Mouse (Mus musculus): ENCODE results near the gene March8. TPM values are rescaled to one million over a fixed set of nuclear protein-coding genes. Genes with fewer than 3 reads are reported as not detected.

The March8 gene
- polyA plus RNA-seq, 1 experiment from 2014 or later, result 42.0 TPM

GRCm38 (mm10) chr6:116378892-116379291, 41.1 kb downstream of the March8 start:
- Histone ChIP-seq H3K4me1 (replicated peaks) (0 out of 2 replicates have a peak, but pooled peaks cover 4% of the 10 kb centered on the region), H3K27ac (no peak overlapping the region), H3K4me3 (no peak overlapping the region), H3K9me3 (no peaks in the 10 kb centered on the region), H3K27me3 (ENCODE audit: insufficient read depth, poor library complexity, severe bottlenecking) (no peaks in the 10 kb centered on the region), H3K36me3 (peaks cover 16% of the 10 kb centered on the region)
- no peak for DNase-seq (ENCODE audit: low spot score)
- WGBS, result 93% methylated on average over 7 of the region's 7 CpGs

GRCm38 (mm10) chr6:116380157-116380556, 42.3 kb downstream of the March8 start:
- Histone ChIP-seq H3K27ac (no peak overlapping the region), H3K4me3 (no peak overlapping the region), H3K27me3 (ENCODE audit: insufficient read depth, poor library complexity, severe bottlenecking) (no peaks in the 10 kb centered on the region), H3K9me3 (no peaks in the 10 kb centered on the region), H3K4me1 (replicated peaks) (peaks cover 6% of the 10 kb centered on the region), H3K36me3 (peaks cover 16% of the 10 kb centered on the region)
- 73% methylated on average over 3 of the region's 3 CpGs for WGBS
- DNase-seq (ENCODE audit: low spot score), result no peak

- H3K36me3 ChIP-seq, result peaks cover 15% of the 10 kb centered on the region
- 72% methylated on average over 2 of the region's 2 CpGs for WGBS
- DNase-seq (ENCODE audit: low spot score), result no peak
- no peak overlapping the region for H3K27ac ChIP-seq
- H3K27me3 ChIP-seq (ENCODE audit: insufficient read depth, poor library complexity, severe bottlenecking), result no peaks in the 10 kb centered on the region
- H3K4me1 ChIP-seq (replicated peaks), result peaks cover 20% of the 10 kb centered on the region
- H3K9me3 ChIP-seq, result no peaks in the 10 kb centered on the region
- H3K4me3 ChIP-seq, result no peak overlapping the region
Observed at GRCm38 (mm10) chr6:116381605-116382004, 43.8 kb downstream of the March8 start.

- no peaks in the 10 kb centered on the region for H3K9me3 ChIP-seq
- no peaks in the 10 kb centered on the region for H3K36me3 ChIP-seq
- WGBS, result 92% methylated on average over 10 of the region's 10 CpGs
- H3K4me3 ChIP-seq, result no peak overlapping the region
- no peak for DNase-seq (ENCODE audit: low spot score)
- H3K4me1 ChIP-seq (replicated peaks), result peaks cover 22% of the 10 kb centered on the region
- no peaks in the 10 kb centered on the region for H3K27me3 ChIP-seq (ENCODE audit: insufficient read depth, poor library complexity, severe bottlenecking)
- H3K27ac ChIP-seq, result no peak overlapping the region
Observed at GRCm38 (mm10) chr6:116383582-116383981, 45.8 kb downstream of the March8 start.

GRCm38 (mm10) chr6:116385194-116386044, 47.6 kb downstream of the March8 start:
- Histone ChIP-seq H3K4me3 (no peak overlapping the region), H3K9me3 (no peaks in the 10 kb centered on the region), H3K27me3 (ENCODE audit: insufficient read depth, poor library complexity, severe bottlenecking) (no peaks in the 10 kb centered on the region), H3K27ac (peak overlapping the region; percentile 69; the same call in 1 of the 2 replicates), H3K36me3 (no peaks in the 10 kb centered on the region), H3K4me1 (replicated peaks) (peaks cover 22% of the 10 kb centered on the region)
- no peak for DNase-seq (ENCODE audit: low spot score)
- WGBS, result 40% methylated on average over 5 of the region's 5 CpGs

GRCm38 (mm10) chr6:116386045-116386415, 48.2 kb downstream of the March8 start:
- no peaks in the 10 kb centered on the region for H3K9me3 ChIP-seq
- H3K36me3 ChIP-seq, result no peaks in the 10 kb centered on the region
- H3K4me1 ChIP-seq (replicated peaks), result peaks cover 22% of the 10 kb centered on the region
- DNase-seq (ENCODE audit: low spot score), result no peak
- H3K27me3 ChIP-seq (ENCODE audit: insufficient read depth, poor library complexity, severe bottlenecking), result no peaks in the 10 kb centered on the region
- no peak overlapping the region for H3K4me3 ChIP-seq
- H3K27ac ChIP-seq, result peak overlapping the region; percentile 69; the same call in 1 of the 2 replicates
- 35% methylated on average over 4 of the region's 4 CpGs for WGBS

- WGBS, result 52% methylated on average over 3 of the region's 3 CpGs
- no peak for DNase-seq (ENCODE audit: low spot score)
Observed at GRCm38 (mm10) chr6:116386506-116386905, 48.7 kb downstream of the March8 start.

GRCm38 (mm10) chr6:116388068-116388467, 50.2 kb downstream of the March8 start:
- Histone ChIP-seq H3K4me1 (replicated peaks) (peaks cover 22% of the 10 kb centered on the region), H3K27ac (no peak overlapping the region), H3K36me3 (no peaks in the 10 kb centered on the region), H3K4me3 (no peak overlapping the region), H3K9me3 (no peaks in the 10 kb centered on the region), H3K27me3 (ENCODE audit: insufficient read depth, poor library complexity, severe bottlenecking) (no peaks in the 10 kb centered on the region)
- DNase-seq (ENCODE audit: low spot score), result no peak
- 96% methylated on average over 1 of the region's 1 CpGs for WGBS

More at GRCm38 (mm10) chr6:116386506-116386905, 48.7 kb downstream of the March8 start:
- Histone ChIP-seq H3K9me3 (no peaks in the 10 kb centered on the region), H3K4me1 (replicated peaks) (peaks cover 22% of the 10 kb centered on the region), H3K27ac (no peak overlapping the region), H3K36me3 (no peaks in the 10 kb centered on the region), H3K27me3 (ENCODE audit: insufficient read depth, poor library complexity, severe bottlenecking) (no peaks in the 10 kb centered on the region), H3K4me3 (no peak overlapping the region)

GRCm38 (mm10) chr6:116389481-116389880, 51.7 kb downstream of the March8 start:
- Histone ChIP-seq H3K36me3 (no peaks in the 10 kb centered on the region), H3K4me3 (no peak overlapping the region), H3K27ac (no peak overlapping the region), H3K9me3 (no peaks in the 10 kb centered on the region), H3K4me1 (replicated peaks) (peaks cover 17% of the 10 kb centered on the region), H3K27me3 (ENCODE audit: insufficient read depth, poor library complexity, severe bottlenecking) (no peaks in the 10 kb centered on the region)
- DNase-seq (ENCODE audit: low spot score), result no peak

GRCm38 (mm10) chr6:116394916-116395648, 57.3 kb downstream of the March8 start:
- WGBS, result 95% methylated on average over 2 of the region's 2 CpGs
- Histone ChIP-seq H3K4me1 (replicated peaks) (peaks cover 28% of the 10 kb centered on the region), H3K36me3 (no peaks in the 10 kb centered on the region), H3K27me3 (ENCODE audit: insufficient read depth, poor library complexity, severe bottlenecking) (no peaks in the 10 kb centered on the region), H3K4me3 (no peak overlapping the region), H3K27ac (no peak overlapping the region), H3K9me3 (no peaks in the 10 kb centered on the region)
- DNase-seq (ENCODE audit: low spot score), result no peak

GRCm38 (mm10) chr6:116397621-116398020, 59.8 kb downstream of the March8 start:
- DNase-seq (ENCODE audit: low spot score), result peak; percentile 51
- H3K4me3 ChIP-seq, result no peak overlapping the region
- no peaks in the 10 kb centered on the region for H3K27me3 ChIP-seq (ENCODE audit: insufficient read depth, poor library complexity, severe bottlenecking)
- no peaks in the 10 kb centered on the region for H3K9me3 ChIP-seq
- peak overlapping the region; percentile 85 for H3K27ac ChIP-seq
- WGBS, result 27% methylated on average over 6 of the region's 6 CpGs
- H3K4me1 ChIP-seq (replicated peaks), result peaks cover 32% of the 10 kb centered on the region
- peaks cover 15% of the 10 kb centered on the region for H3K36me3 ChIP-seq

- DNase-seq (ENCODE audit: low spot score), result no peak
- Histone ChIP-seq H3K4me1 (replicated peaks) (peaks cover 34% of the 10 kb centered on the region), H3K36me3 (peaks cover 16% of the 10 kb centered on the region), H3K4me3 (no peak overlapping the region), H3K9me3 (no peaks in the 10 kb centered on the region), H3K27ac (peak overlapping the region; percentile 85), H3K27me3 (ENCODE audit: insufficient read depth, poor library complexity, severe bottlenecking) (no peaks in the 10 kb centered on the region)
- WGBS, result 39% methylated on average over 2 of the region's 2 CpGs
Observed at GRCm38 (mm10) chr6:116398136-116398535, 60.3 kb downstream of the March8 start.
